Mouse (Mus musculus): ENCODE measurements around the gene Ythdf2.

The Ythdf2 gene

DNA sequence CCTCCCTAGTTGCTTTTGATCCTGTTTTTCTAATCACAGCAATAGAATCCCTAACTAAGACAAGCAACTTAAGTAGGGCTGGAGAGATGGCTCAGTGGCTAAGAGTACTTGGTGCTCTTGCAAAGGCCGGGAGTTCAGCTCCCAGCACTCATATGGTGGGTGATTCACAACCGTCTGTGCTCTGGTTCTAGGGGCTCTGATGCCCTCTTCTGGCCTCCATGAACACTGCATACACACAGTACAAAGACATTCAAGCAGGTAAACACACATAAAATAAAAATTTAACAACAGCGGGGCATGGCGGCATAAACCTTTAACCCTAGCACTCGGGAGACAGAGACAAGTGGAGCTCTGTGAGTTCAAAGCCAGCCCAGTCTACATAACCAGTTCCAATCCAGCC lies 65.9 kb downstream of the Ythdf2 start:
- DNase-seq: no peak

DNA sequence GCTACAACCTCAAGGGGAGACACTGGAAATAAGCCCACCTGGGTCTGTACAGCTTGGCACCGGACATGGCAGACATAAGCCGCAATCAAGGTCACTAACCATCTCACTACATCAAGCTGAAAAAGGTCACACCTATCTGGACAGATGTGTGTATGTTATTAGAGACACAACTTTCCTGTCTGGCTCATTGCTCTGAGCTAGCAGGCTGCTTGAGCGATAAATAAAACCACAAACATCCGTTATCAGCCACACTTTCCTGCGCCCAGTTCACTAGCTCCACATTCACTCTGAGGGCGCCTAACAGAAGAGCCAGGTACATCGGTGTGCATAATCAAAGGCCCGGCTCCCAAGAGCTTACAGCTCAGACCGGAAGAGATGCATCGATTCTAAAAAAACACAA lies 67.0 kb downstream of the Ythdf2 start:
- no peak for DNase-seq

DNA sequence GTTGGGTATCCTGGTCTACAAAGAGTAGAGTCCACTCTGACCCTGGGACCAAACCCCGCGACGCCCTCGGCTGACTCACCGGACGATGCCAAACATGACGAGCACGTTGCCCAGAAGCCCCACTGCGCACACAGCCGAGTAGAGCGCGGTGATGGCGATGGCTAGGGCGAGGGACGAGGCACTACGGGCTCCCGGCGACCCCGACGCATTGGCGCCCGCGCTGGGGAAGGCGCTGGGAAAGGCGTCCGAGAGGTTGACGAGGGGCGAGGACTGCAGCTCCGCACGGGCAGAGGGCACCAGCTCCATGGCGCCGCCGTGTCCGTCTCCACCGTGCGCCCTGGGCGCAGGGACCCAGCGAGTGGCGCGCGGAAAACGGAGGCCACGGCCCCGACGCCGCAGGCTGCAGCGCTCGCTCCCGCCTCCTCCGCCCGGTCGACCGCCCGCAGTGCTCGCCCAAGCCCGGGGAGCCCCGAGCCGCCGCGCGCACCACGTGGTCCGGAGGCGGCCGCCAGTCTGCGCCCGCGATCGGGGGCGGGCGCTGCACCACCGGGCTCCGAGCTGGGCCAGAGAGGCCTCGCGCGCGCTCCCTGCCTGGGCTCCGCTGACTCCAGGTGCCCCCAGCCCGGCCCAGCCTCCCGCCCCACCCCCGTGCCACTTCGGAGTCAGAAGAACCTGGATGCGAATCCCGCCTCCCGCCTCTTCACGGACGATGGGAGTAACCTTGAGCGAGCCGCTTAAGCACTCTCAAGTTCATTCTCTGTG lies 67.8 kb downstream of the Ythdf2 start, which contains the start of gene Oprd1:
TSS of gene Oprd1 (minus strand) at position 407 of the 762 bp plus-strand sequence.
- no peak for DNase-seq

DNA sequence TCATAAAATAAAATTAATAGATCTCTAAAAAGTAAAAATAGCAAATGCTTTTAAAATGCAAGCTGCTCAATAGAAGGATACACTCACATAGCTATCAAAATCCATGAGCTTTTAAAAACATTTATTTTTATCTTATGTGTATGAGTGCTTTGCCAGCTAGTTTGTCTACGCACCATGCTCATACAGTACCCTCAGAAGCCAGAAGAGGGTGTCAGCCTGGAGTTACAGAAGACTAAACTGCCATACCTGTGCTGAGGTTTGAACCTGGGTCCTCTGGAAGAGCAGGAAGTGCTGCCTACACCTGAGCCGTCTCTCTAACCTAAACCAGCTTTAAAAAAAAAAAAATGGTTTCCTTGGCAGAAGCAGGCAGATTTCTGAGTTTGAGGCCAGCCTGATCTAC lies 73.5 kb downstream of the Ythdf2 start:
- no peak for DNase-seq

DNA sequence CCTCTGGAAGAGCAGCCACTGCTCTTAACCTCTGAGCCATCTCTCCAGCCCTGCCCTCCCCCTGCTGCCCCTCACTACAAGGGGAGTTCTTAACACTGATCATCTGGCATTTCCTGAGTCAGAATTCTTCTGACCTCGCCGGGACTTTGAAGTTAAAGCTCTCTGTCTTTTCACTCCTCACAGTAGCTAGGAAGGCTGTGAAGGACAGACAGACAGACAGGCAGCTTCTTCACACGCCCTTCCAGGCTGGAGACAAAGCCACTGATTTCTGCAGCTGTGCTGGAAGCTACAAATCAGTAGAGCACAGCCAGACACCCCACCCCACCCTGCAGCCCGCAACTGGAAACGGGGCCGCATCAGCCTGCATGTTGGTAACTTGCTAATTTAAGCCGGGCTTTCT lies 75.1 kb downstream of the Ythdf2 start:
- no peak for DNase-seq
